Mouse (Mus musculus): ENCODE measurements around the gene Gm28036. TPM values are rescaled to one million over a fixed set of nuclear protein-coding genes. Genes with fewer than 3 reads are reported as not detected.

Gene Gm28036
- total and polyA plus RNA-seq, 2 experiments from 2014 or later: 10.1 to 56.8 TPM

DNA sequence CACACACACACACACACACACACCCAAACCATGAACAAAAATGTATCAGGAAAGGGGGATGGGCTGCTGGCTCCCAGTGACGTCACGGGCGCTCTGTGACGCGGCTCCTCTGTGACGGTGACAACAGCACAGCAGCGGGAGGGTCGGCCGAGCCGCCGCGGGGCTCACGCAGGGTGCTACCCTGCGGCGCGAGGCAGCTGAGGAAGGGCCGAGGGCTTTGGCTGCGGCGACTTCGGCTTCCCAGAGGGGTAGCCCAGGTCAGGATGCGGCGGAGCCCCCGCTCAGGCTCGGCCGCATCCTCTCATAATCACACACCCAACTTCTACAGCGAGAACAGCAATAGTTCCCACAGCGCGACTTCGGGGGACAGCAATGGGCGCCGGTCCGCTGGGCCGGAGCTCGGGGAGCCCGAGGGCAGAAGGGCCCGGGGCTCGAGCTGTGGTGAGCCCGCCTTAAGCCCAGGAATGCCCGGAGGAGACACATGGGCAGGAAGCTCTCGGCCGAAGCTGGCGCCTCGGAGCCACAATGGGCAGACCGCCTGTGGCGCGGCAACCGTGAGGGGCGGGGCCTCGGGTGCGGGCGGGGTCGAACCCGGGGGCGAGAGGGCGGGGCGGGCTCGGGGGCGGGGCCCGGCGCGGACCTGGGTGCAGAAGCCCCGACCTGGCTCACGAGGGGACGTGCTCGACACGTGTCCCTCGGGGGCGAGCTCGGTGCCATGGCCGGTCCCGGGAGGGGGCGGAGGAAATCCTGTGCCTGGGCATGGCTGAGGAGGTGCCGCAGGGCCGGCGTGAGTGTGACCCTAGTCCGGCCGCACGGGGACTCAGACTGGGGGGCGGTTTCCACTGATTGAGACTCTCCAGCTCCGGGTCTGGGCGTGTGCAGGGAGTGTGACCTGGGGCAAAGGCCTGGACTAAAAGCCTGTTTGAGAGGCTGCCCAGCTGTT, 61.5 kb downstream of the Gm28036 start, which contains the start of gene Spag4:
TSS of gene Spag4 (plus strand) at position 77 of the 943 bp plus-strand sequence.
- H3K27me3 ChIP-seq (ENCODE audit: insufficient read depth, low read length): no peaks in the 10 kb centered on the region
- peak within 1 kb of the TSS; percentile 77 for H3K4me3 ChIP-seq (ENCODE audit: low read depth, low read length)
- peak within 1 kb of the TSS; percentile 77 for H3K9ac ChIP-seq (replicated peaks; ENCODE audit: low read length, poor library complexity, severe bottlenecking)
- TF ChIP-seq CTCF (IDR thresholded peaks at IDR 0.05): no peak
- peak within 1 kb of the TSS; percentile 85 for H3K4me2 ChIP-seq (ENCODE audit: low read depth, low read length, poor library complexity, severe bottlenecking)
- peak within 1 kb of the TSS; percentile 75 for H3K27ac ChIP-seq (ENCODE audit: low read depth, low read length)
- H3K4me1 ChIP-seq (ENCODE audit: insufficient read depth, low read length): no peaks in the 10 kb centered on the region
- ATAC-seq (ENCODE audit: low FRiP score): peak; percentile 85
- no peaks in the 10 kb centered on the region for H3K9me3 ChIP-seq (ENCODE audit: low read length)
- WGBS: under 1% methylated on average over 61 of the region's 81 CpGs
- peaks cover 20% of the 10 kb centered on the region for H3K36me3 ChIP-seq (ENCODE audit: insufficient read depth, low read length)
- DNase-seq (ENCODE audit: low spot score): peak; percentile 74

DNA sequence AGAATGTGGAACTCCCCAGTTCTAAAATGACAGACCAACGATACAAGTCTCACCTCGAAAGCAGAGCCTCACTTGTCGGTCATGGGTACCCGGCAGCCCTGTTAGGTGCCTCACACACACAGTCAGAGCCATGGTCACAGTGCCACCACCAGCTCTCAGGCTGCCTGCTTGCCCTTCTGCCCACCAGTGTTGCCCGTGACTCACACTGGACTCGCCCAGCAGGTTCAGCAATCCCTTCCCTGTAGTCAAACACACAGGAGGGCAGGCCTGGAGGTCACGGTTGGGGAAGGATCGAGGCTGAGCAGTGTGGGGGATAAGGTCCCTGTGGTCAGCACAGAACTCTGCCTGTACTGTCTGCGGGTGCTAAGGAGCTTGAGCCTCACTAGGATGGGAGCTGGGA, 74.1 kb downstream of the Gm28036 start, which contains the start of gene Fer1l4:
TSS of gene Fer1l4 (minus strand) at position 132 of the 400 bp plus-strand sequence.
- Histone ChIP-seq H3K4me3 (ENCODE audit: low read depth, low read length) (no peak within 1 kb of the TSS), H3K4me1 (ENCODE audit: insufficient read depth, low read length) (no peaks in the 10 kb centered on the region), H3K9ac (replicated peaks; ENCODE audit: low read length, poor library complexity, severe bottlenecking) (no peak within 1 kb of the TSS), H3K27ac (ENCODE audit: low read depth, low read length) (no peak within 1 kb of the TSS), H3K4me2 (ENCODE audit: low read depth, low read length, poor library complexity, severe bottlenecking) (no peak within 1 kb of the TSS), H3K9me3 (ENCODE audit: low read length) (no peaks in the 10 kb centered on the region), H3K36me3 (ENCODE audit: insufficient read depth, low read length) (no peaks in the 10 kb centered on the region), H3K27me3 (ENCODE audit: insufficient read depth, low read length) (no peaks in the 10 kb centered on the region)
- ATAC-seq (ENCODE audit: low FRiP score) (no peak), DNase-seq (ENCODE audit: low spot score) (no peak)
- no peak for TF ChIP-seq CTCF (IDR thresholded peaks at IDR 0.05)
- 85% methylated on average over 9 of the region's 9 CpGs for WGBS

DNA sequence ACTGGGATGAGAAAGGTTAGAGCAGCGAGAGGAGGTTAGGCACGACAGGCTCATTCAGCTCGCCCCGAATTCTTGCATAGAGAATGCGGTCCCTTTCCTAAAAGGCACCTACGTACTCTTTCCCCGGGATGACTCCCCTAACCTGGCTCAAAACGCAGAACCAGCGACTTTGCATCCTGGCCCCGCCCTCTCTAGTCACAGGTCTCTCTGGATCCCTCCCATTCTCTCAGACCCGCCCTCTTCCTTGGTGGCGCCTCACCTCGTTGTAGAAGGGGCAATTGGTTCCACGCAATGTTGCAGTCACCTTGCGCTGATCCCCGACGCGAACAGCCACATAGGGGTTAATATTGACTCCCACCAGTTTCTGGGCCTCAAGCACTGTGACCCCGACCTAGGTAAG, 79.0 kb downstream of the Gm28036 start:
- no peak overlapping the region for H3K4me3 ChIP-seq (ENCODE audit: low read depth, low read length)
- H3K4me2 ChIP-seq (ENCODE audit: low read depth, low read length, poor library complexity, severe bottlenecking): no peak overlapping the region
- ATAC-seq (ENCODE audit: low FRiP score): no peak
- TF ChIP-seq CTCF (IDR thresholded peaks at IDR 0.05): no peak
- H3K27me3 ChIP-seq (ENCODE audit: insufficient read depth, low read length): no peaks in the 10 kb centered on the region
- no peaks in the 10 kb centered on the region for H3K4me1 ChIP-seq (ENCODE audit: insufficient read depth, low read length)
- 11% methylated on average over 19 of the region's 19 CpGs for WGBS
- DNase-seq (ENCODE audit: low spot score): no peak
- no peak overlapping the region for H3K9ac ChIP-seq (replicated peaks; ENCODE audit: low read length, poor library complexity, severe bottlenecking)
- H3K27ac ChIP-seq (ENCODE audit: low read depth, low read length): no peak overlapping the region
- H3K9me3 ChIP-seq (ENCODE audit: low read length): no peaks in the 10 kb centered on the region
- no peaks in the 10 kb centered on the region for H3K36me3 ChIP-seq (ENCODE audit: insufficient read depth, low read length)

DNA sequence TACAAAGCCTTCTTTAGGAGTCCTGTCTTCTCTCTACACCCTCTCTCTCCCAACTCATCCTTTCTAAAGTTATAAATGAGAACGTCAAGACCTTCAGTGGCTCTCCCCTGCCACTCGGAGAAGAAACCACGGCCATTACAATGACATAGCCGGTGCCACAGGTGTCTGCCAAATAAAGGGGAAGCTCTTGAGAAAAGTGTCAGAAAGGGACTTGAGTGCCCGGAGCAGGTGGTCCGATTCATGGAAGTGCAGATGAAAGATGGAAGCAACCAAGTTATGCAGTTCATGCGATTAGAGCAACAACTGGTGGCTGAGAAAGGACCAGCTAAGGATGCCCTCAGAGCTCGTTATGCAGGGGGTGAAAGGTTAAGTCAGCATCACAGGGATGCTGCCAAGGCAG, 84.0 kb downstream of the Gm28036 start:
- H3K27me3 ChIP-seq (ENCODE audit: insufficient read depth, low read length): no peaks in the 10 kb centered on the region
- no peak overlapping the region for H3K27ac ChIP-seq (ENCODE audit: low read depth, low read length)
- H3K4me1 ChIP-seq (ENCODE audit: insufficient read depth, low read length): no peaks in the 10 kb centered on the region
- DNase-seq (ENCODE audit: low spot score) (no peak), ATAC-seq (ENCODE audit: low FRiP score) (no peak)
- 84% methylated on average over 8 of the region's 8 CpGs for WGBS
- no peak overlapping the region for H3K4me3 ChIP-seq (ENCODE audit: low read depth, low read length)
- no peaks in the 10 kb centered on the region for H3K9me3 ChIP-seq (ENCODE audit: low read length)
- TF ChIP-seq CTCF (IDR thresholded peaks at IDR 0.05): no peak
- no peak overlapping the region for H3K4me2 ChIP-seq (ENCODE audit: low read depth, low read length, poor library complexity, severe bottlenecking)
- no peaks in the 10 kb centered on the region for H3K36me3 ChIP-seq (ENCODE audit: insufficient read depth, low read length)
- H3K9ac ChIP-seq (replicated peaks; ENCODE audit: low read length, poor library complexity, severe bottlenecking): no peak overlapping the region

DNA sequence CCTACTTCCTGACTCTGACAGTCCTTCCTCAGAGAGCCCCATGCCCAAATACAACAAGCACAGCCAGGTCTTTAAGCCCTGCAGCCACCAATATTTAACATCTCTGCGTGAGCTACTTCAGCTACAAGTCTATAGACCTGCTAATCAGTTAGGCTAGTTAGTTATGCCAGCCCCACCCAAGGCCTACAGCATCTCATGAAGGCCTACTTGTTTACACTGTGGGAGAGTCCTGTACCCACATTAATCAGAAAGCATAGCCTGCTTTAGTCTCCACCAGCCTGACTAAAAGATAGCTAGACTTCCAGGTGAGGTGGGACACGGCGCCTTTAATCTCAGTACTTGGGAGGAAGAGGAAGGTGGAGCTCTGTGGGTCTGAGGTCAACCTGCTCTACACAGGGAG, 87.5 kb downstream of the Gm28036 start:
- no peak overlapping the region for H3K4me2 ChIP-seq (ENCODE audit: low read depth, low read length, poor library complexity, severe bottlenecking)
- no peaks in the 10 kb centered on the region for H3K36me3 ChIP-seq (ENCODE audit: insufficient read depth, low read length)
- H3K4me3 ChIP-seq (ENCODE audit: low read depth, low read length): no peak overlapping the region
- H3K4me1 ChIP-seq (ENCODE audit: insufficient read depth, low read length): no peaks in the 10 kb centered on the region
- DNase-seq (ENCODE audit: low spot score) (no peak), ATAC-seq (ENCODE audit: low FRiP score) (no peak)
- H3K27me3 ChIP-seq (ENCODE audit: insufficient read depth, low read length): no peaks in the 10 kb centered on the region
- 93% methylated on average over 3 of the region's 3 CpGs for WGBS
- H3K9me3 ChIP-seq (ENCODE audit: low read length): no peaks in the 10 kb centered on the region
- no peak overlapping the region for H3K9ac ChIP-seq (replicated peaks; ENCODE audit: low read length, poor library complexity, severe bottlenecking)
- no peak for TF ChIP-seq CTCF (IDR thresholded peaks at IDR 0.05)
- H3K27ac ChIP-seq (ENCODE audit: low read depth, low read length): no peak overlapping the region

DNA sequence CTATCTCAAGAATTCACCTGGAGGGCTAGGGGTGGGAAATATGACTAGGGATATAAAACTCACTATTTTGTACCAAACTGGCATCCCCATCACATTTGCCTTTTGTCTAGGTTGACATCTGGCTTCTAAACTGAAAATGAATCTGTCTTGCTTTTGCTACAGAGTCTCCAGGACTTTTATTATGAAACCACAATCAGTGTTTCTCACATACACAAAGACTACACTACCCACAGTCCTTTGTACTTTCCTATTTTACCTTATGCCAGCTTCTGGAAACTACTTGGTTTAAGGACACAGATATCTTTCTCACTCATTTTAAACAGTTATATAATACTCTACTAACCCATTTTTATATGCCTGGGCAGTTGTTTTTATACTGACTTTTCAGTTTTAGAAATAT, 101.4 kb downstream of the Gm28036 start:
- H3K4me2 ChIP-seq (ENCODE audit: low read depth, low read length, poor library complexity, severe bottlenecking): no peak overlapping the region
- DNase-seq (ENCODE audit: low spot score): peak; percentile 23

More for the DNA sequence above, 101.4 kb downstream of the Gm28036 start:
- no peak for ATAC-seq (ENCODE audit: low FRiP score)
- Histone ChIP-seq H3K4me1 (ENCODE audit: insufficient read depth, low read length) (no peaks in the 10 kb centered on the region), H3K9ac (replicated peaks; ENCODE audit: low read length, poor library complexity, severe bottlenecking) (no peak overlapping the region), H3K27me3 (ENCODE audit: insufficient read depth, low read length) (no peaks in the 10 kb centered on the region), H3K36me3 (ENCODE audit: insufficient read depth, low read length) (no peaks in the 10 kb centered on the region), H3K4me3 (ENCODE audit: low read depth, low read length) (no peak overlapping the region), H3K9me3 (ENCODE audit: low read length) (no peaks in the 10 kb centered on the region), H3K27ac (ENCODE audit: low read depth, low read length) (no peak overlapping the region)
- TF ChIP-seq CTCF (IDR thresholded peaks at IDR 0.05): no peak

Other genes with a start within 250 kb of the Gm28036 start
- gene Uqcc1, start 196.8 kb downstream of the Gm28036 start, total RNA-seq (2014; rRNA removed): 44.6 and 48.2 TPM in 2 replicates
- gene Uqcc1, start 196.8 kb downstream of the Gm28036 start, polyA plus RNA-seq (2015; fragmentation: Nextera tagmentation; extraction: Ambion mirVana): 55.0 and 58.9 TPM in 2 replicates
- gene Gm15557, start 186.4 kb downstream of the Gm28036 start, total RNA-seq (2014; rRNA removed): not detected in 2 replicates
- gene Gm15557, start 186.4 kb downstream of the Gm28036 start, polyA plus RNA-seq (2015; fragmentation: Nextera tagmentation; extraction: Ambion mirVana): not detected in 2 replicates
- 1.5 and 2.0 TPM in 2 replicates for gene Gdf5, start 181.7 kb downstream of the Gm28036 start, total RNA-seq (2014; rRNA removed)
- gene Gdf5, start 181.7 kb downstream of the Gm28036 start, polyA plus RNA-seq (2015; fragmentation: Nextera tagmentation; extraction: Ambion mirVana): 0.69 and 1.2 TPM in 2 replicates
- 14.1 and 19.2 TPM in 2 replicates for gene Cep250, start 170.6 kb downstream of the Gm28036 start, total RNA-seq (2014; rRNA removed)
- gene Cep250, start 170.6 kb downstream of the Gm28036 start, polyA plus RNA-seq (2015; fragmentation: Nextera tagmentation; extraction: Ambion mirVana): 8.7 and 10.1 TPM in 2 replicates
- 0.44 and 1.0 TPM in 2 replicates for gene 6430550D23Rik, start 119.1 kb downstream of the Gm28036 start, total RNA-seq (2014; rRNA removed)
- gene 6430550D23Rik, start 119.1 kb downstream of the Gm28036 start, polyA plus RNA-seq (2015; fragmentation: Nextera tagmentation; extraction: Ambion mirVana): 0.27 and 0.75 TPM in 2 replicates
- 280 and 284 TPM in 2 replicates for gene Ergic3, start 119.0 kb downstream of the Gm28036 start, total RNA-seq (2014; rRNA removed)
- 467 and 547 TPM in 2 replicates for gene Ergic3, start 119.0 kb downstream of the Gm28036 start, polyA plus RNA-seq (2015; fragmentation: Nextera tagmentation; extraction: Ambion mirVana)
- 0.19 TPM in 1 of 2 replicates, not detected in the other for gene Fer1l4, start 74.1 kb downstream of the Gm28036 start, total RNA-seq (2014; rRNA removed)
- gene Fer1l4, start 74.1 kb downstream of the Gm28036 start, polyA plus RNA-seq (2015; fragmentation: Nextera tagmentation; extraction: Ambion mirVana): not detected in 2 replicates
- gene Spag4, start 61.9 kb downstream of the Gm28036 start, total RNA-seq (2014; rRNA removed): 8.1 and 15.2 TPM in 2 replicates
- gene Spag4, start 61.9 kb downstream of the Gm28036 start, polyA plus RNA-seq (2015; fragmentation: Nextera tagmentation; extraction: Ambion mirVana): 8.1 and 8.4 TPM in 2 replicates
- gene Cpne1, start 15.1 kb downstream of the Gm28036 start, total RNA-seq (2014; rRNA removed): 30.0 and 34.1 TPM in 2 replicates
- gene Cpne1, start 15.1 kb downstream of the Gm28036 start, polyA plus RNA-seq (2015; fragmentation: Nextera tagmentation; extraction: Ambion mirVana): 13.7 and 13.8 TPM in 2 replicates
- 29.2 and 33.2 TPM in 2 replicates for gene Rbm12, start 15.1 kb downstream of the Gm28036 start, total RNA-seq (2014; rRNA removed)
- 17.2 and 19.8 TPM in 2 replicates for gene Rbm12, start 15.1 kb downstream of the Gm28036 start, polyA plus RNA-seq (2015; fragmentation: Nextera tagmentation; extraction: Ambion mirVana)
- 89.4 and 107 TPM in 2 replicates for gene Romo1, start 16.9 kb upstream of the Gm28036 start, total RNA-seq (2014; rRNA removed)
- gene Romo1, start 16.9 kb upstream of the Gm28036 start, polyA plus RNA-seq (2015; fragmentation: Nextera tagmentation; extraction: Ambion mirVana): 521 and 552 TPM in 2 replicates
- gene Nfs1, start 17.1 kb upstream of the Gm28036 start, total RNA-seq (2014; rRNA removed): 34.5 and 40.3 TPM in 2 replicates
- 34.9 and 38.5 TPM in 2 replicates for gene Nfs1, start 17.1 kb upstream of the Gm28036 start, polyA plus RNA-seq (2015; fragmentation: Nextera tagmentation; extraction: Ambion mirVana)
- gene Rbm39, start 53.1 kb upstream of the Gm28036 start, total RNA-seq (2014; rRNA removed): 234 and 372 TPM in 2 replicates
- 387 and 466 TPM in 2 replicates for gene Rbm39, start 53.1 kb upstream of the Gm28036 start, polyA plus RNA-seq (2015; fragmentation: Nextera tagmentation; extraction: Ambion mirVana)
- gene Phf20, start 69.4 kb upstream of the Gm28036 start, total RNA-seq (2014; rRNA removed): 27.6 and 37.4 TPM in 2 replicates
- gene Phf20, start 69.4 kb upstream of the Gm28036 start, polyA plus RNA-seq (2015; fragmentation: Nextera tagmentation; extraction: Ambion mirVana): 108 and 116 TPM in 2 replicates
- gene Cnbd2, start 185.2 kb upstream of the Gm28036 start, total RNA-seq (2014; rRNA removed): 3.2 and 3.3 TPM in 2 replicates
- 8.9 and 10.0 TPM in 2 replicates for gene Cnbd2, start 185.2 kb upstream of the Gm28036 start, polyA plus RNA-seq (2015; fragmentation: Nextera tagmentation; extraction: Ambion mirVana)
- gene Scand1, start 185.6 kb upstream of the Gm28036 start, total RNA-seq (2014; rRNA removed): 268 and 307 TPM in 2 replicates
- gene Scand1, start 185.6 kb upstream of the Gm28036 start, polyA plus RNA-seq (2015; fragmentation: Nextera tagmentation; extraction: Ambion mirVana): 132 and 145 TPM in 2 replicates

Data from midbrain, postnatal 0 days (tissue).